Mouse (Mus musculus): ENCODE results near the gene Rrp9. TPM values are rescaled to one million over a fixed set of nuclear protein-coding genes. Genes with fewer than 3 reads are reported as not detected.

Gene Rrp9
- total RNA-seq, 2 experiments from 2014 or later, result 31.5 to 37.0 TPM

DNA sequence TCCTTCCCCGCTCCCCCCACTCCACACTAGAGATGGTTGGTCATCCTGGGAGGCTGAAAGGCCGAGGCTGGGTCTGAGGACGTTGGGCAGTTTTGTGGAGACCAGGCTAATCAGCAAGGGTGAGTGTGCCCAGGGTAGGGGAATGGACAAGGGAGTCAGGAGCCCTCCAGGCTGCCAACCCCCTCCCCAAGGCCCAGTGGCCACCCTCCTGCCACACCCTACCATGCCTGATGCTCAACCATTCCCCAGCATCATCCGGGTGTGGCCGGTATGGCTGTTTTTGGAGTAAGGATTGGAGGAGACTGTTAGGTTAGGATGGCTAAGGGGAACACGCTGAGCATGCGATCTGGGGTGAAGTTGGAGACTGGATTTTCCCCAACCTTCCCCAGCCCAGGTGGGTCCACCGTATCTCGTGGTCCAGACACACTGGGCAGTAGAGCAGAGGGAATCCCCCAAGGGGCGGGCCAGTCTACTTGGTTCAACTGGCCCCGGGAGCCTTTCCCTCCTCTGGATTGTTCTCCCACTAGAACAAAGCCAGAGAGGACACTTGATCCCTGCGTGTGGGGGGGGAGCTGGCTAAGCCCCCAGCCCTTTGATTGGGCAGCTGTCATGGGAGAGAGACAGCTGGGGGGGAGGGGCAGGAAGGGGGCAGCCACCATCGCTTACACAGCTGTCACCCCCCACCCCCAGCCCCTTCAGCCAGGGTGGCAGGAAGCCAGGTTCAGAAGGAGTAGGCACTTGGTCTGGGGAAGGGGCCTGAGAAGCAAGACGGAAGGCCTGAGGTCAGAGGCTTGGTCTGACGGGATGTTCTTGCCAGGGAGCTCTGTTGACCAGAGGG lies 19.2 kb upstream of the Rrp9 start:
- no peak for DNase-seq (ENCODE audit: low spot score in 2 of 2)

DNA sequence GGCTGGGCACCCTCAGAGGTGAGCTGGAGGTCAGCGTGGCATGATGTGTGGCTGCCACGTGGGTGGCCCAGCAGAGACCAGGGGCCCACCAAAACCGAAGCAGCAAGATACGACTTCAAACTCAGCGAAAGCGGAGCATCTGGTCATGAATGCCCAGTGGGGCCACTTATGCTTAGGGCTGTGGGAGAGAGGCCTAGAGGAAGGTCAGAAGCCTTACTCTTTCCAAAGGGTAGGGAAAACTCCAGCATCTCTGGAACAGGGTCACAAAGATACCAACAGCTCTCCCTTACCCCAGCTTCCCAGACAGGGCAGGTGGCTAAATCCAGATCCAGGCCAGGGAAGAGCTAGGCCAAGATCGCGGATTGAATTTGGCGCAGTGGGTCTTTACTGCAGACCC lies 18.6 kb upstream of the Rrp9 start:
- DNase-seq (ENCODE audit: low spot score in 2 of 2), result no peak

DNA sequence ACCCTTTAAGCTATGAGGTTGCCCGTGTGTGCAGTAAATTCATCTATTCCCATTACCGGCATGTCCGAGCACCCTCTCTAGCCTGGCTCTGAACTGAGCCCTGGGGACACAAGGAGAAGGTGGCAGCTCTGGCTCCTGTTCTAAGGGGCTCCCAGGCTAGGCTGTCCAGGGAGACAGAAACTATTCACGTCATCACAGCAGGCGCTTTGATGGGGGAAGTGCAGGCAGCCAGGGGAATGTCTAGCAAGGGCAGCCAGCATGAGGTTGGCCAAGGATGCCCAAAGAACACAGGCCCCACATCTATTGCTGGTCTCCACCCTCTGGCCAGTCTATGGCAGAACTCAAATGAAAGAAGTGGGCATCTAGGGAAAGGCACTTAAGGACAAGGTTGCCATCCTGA lies 17.8 kb upstream of the Rrp9 start:
- DNase-seq (ENCODE audit: low spot score in 2 of 2), result no peak

DNA sequence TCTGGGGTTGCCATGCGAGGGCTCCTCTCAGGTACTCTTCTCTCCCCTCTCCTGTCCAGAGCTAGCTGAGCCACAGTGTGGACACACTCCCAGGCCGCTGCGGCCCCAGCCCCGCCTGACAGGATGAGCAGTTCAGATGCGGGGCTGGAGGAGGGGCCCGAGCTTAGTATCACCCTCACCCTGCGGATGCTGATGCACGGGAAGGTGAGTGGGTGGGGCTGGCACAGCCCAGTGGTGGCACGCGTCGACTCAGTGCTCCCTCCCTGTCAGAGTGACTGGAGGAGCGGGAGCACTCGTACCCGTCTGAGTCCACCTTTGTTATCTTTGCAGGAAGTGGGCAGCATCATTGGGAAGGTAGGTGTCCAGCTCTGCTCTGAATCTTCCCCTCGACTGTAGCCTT lies 15.8 kb upstream of the Rrp9 start:
- DNase-seq (ENCODE audit: low spot score in 2 of 2), result no peak

DNA sequence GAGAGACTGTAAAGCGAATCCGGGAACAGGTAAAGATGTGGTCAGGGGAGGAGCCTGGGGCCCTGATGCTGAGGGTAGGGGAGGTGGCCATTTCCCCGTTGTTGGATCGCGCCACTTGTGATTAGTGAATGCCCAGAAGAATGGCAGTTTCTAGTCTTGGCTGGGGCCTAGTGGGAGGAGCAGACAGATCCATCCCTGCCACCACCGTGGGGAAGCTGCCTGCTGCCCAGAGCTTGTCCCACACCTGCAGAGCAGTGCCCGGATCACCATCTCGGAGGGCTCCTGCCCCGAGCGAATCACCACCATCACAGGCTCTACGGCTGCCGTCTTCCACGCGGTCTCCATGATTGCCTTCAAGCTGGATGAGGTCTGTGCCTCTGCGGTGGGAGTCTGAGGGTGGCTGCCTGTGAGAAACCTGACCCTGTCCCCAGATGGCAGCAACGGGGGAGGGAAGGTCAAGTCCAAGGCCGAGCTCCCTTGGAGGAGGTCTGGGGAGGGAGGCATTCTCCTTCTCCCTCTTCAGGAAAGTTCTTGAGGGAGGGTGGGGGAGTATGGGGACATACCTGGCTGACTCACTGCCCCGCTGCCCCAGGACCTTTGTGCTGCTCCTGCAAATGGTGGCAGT lies 15.2 kb upstream of the Rrp9 start:
- DNase-seq (ENCODE audit: low spot score in 2 of 2), result no peak

DNA sequence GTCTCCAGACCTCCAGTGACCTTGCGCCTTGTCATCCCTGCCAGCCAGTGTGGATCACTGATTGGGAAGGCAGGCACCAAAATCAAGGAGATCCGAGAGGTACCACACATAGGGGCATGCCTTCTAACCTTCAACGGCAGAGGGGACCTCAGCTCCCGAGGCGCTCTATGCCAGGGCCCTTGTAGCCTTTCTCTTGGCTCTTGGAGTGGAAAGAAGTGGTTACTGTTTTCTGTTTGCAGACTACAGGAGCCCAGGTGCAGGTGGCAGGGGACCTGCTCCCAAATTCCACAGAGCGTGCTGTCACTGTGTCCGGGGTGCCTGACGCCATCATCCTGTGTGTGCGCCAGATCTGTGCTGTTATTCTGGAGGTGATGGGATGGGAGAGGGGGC lies 14.7 kb upstream of the Rrp9 start:
- DNase-seq (ENCODE audit: low spot score in 2 of 2), result no peak

DNA sequence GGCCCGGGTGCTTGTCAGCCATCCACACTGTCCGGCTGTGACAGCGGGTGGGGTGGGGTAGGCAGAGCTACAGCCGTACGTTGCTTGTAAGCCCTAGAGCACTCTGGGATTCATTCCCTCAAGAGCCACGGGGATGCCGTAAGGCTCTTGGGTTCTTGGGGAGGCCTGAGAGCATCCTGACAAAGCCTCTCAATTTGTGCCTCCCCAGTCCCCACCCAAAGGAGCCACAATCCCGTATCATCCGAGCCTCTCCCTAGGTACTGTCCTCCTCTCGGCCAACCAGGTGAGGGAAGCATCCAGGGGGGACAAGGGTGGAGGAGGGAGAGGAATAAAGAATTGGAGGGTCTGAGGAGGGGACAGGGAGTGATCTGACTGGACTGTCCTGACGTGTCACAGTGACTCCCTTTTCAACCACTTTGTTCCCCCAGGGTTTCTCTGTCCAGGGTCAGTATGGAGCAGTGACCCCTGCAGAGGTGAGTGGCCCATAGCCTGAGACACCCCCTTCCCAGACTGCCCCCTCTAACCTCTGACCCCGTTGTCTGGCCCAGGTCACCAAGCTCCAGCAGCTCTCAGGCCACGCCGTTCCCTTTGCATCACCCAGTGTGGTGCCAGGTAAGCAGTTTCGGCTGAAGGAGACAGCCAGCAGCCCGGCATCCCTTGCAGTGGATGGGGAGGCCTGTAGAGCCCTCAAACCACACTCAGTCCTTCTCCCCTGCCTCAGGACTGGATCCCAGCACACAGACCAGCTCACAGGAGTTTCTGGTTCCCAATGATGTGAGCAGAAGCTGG lies 13.9 kb upstream of the Rrp9 start:
- no peak for DNase-seq (ENCODE audit: low spot score in 2 of 2)

GRCm38 (mm10) chr9:106462430-106462800 lies 13.3 kb upstream of the Rrp9 start:
- DNase-seq (ENCODE audit: low spot score in 2 of 2), result no peak

- DNase-seq (ENCODE audit: low spot score in 2 of 2), result no peak
Observed at GRCm38 (mm10) chr9:106463122-106464063, 12.4 kb upstream of the Rrp9 start.

DNA sequence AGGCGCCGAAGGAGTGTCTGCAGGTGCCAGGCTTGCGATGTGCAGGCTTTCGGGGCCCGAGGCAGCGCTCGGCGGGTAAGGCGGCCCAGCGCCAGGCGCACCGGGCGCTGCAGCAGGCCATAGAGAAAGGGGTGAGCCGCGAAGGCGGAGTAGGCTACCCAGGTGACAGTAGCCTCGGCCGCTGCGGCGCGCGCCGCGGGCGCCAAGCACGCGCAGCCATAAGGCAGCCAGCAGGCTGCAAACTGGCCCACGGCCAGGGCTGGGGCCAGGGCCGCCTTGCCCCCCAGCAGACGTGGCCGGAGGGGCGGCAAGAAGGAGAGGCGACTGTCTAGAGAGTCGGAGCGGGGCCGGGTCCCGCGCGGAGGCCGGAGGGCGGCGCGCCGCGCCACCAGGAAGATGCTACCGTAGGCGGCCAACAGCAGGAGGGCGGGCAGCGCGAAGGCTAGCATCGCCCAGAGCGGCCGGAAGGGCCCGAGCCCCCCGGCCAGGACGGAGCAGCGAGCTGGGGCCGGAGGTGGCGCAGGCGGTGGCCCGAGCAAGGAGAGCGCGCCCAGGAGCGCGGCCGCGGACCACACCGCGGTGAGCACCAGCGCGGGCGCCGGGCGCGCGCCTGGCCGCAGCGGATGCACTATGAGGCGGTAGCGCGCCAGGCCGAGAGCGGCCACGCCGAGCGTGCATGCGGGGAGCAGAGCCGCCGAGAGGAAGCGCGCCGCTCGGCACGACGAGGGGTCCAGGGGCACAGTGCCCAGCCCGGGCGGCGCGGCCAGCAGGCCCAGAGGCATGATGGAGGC lies 10.8 kb upstream of the Rrp9 start:
- peak; percentile 73 to 81 for DNase-seq (ENCODE audit: low spot score in 2 of 2)

DNA sequence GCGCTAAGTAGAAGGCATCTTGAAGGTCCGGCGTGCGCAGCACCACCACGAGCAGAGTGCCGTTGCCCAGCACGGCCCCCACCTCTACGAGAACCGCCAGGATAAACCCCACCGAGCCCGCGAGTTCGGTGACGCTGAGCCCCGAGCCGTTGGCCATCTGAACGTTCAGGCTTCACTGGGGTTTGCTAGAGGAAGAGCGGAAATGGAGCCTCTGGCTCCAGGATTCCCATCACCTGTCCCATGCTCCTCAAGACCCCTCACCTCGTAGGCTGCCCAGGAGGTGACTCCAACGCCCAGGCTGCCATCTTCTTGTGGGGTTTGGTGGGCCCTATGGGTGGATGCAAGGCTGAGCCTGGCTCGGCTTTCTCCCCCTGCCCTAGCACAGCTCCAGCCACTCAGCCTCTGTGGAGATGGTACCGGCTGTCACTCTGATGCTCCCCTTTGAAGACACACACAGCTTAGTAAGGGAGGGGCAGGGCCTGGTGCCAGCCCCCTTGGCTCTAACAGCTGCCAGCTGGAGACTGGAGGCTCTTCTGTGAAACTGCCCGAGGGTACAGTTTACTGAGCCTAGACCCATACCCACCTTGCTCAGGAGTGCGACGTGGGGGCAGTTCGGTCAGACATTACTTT lies 10.1 kb upstream of the Rrp9 start, which contains the start of gene Gpr62:
Gene Gpr62, minus strand, starts transcription at position 368 of the 630 bp plus-strand sequence.
- DNase-seq (ENCODE audit: low spot score in 2 of 2), result no peak

GRCm38 (mm10) chr9:106466721-106467120 lies 9.0 kb upstream of the Rrp9 start:
- no peak for DNase-seq (ENCODE audit: low spot score in 2 of 2)

DNA sequence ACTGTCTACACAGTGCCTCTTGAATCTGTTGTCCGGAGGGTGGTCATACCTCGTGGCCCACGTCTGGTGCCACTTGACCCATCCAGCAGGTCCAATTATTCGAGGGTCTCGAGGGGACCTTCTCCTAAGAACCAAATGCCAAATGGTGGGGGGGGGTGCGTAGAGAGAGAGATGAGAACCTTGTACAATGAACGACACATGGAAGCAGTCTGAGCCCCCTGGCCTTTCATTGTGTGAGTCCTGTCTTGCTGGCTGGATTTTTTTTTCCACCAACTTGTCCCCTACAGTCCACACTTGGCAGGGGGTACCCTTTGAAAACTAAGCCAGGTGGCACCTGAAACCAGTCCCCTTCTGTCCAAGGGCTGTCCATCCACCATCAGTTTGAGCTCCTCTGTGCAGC lies 8.0 kb upstream of the Rrp9 start:
- DNase-seq (ENCODE audit: low spot score in 2 of 2), result no peak

GRCm38 (mm10) chr9:106469317-106469716 lies 6.4 kb upstream of the Rrp9 start:
- no peak for DNase-seq (ENCODE audit: low spot score in 2 of 2)

DNA sequence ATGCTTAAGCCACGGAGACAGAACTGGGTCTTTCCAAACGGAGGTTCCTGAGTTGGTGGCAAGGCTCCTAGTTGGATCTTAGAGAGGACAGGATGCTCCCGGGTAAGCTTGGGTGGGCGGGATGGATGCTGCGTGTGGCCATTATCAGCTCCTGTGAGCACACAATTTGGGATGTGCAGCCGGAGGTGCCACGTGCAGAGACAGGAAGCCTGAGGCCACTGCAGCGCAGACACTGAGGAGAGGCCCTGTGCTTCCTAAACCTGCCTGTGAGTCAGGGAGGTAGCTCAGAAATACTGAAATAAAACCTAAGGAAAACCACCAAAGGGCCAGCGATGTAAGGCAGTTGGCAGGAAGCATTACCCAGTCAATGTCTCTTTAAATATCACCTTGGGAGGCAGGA lies 6.0 kb upstream of the Rrp9 start:
- no peak for DNase-seq (ENCODE audit: low spot score in 2 of 2)

- DNase-seq (ENCODE audit: low spot score in 2 of 2), result no peak
Observed at GRCm38 (mm10) chr9:106470991-106471750, 4.6 kb upstream of the Rrp9 start.

GRCm38 (mm10) chr9:106471892-106472291 lies 3.9 kb upstream of the Rrp9 start:
- DNase-seq (ENCODE audit: low spot score in 2 of 2), result no peak

DNA sequence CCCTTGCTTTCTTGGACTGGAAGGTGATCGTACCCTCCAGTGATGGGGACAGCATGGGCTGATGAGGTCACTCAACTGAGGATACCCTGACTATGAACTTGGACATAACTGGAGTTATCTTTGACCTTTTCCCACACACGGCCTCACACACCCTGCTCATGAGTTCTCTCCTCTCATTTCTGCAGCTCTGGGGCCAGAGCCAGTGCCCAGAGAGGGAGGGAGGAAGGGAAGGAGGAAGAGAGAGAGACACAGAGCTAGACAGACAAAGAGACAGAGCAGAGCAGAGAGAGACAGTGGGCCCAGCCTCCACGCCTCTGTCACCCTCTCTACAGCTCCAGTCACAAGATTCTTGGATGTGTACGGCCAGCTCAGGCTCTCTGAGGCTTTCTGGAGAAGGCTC lies 3.4 kb upstream of the Rrp9 start:
- no peak for DNase-seq (ENCODE audit: low spot score in 2 of 2)
